Mouse (Mus musculus) thymus, postnatal 14 days (tissue): ENCODE results near the gene Styxl1.

Experiments
- DNase-seq: peaks from one replicate; pipeline ENCODE4 v3.0.0; 2021

Styxl1 gene

DNA sequence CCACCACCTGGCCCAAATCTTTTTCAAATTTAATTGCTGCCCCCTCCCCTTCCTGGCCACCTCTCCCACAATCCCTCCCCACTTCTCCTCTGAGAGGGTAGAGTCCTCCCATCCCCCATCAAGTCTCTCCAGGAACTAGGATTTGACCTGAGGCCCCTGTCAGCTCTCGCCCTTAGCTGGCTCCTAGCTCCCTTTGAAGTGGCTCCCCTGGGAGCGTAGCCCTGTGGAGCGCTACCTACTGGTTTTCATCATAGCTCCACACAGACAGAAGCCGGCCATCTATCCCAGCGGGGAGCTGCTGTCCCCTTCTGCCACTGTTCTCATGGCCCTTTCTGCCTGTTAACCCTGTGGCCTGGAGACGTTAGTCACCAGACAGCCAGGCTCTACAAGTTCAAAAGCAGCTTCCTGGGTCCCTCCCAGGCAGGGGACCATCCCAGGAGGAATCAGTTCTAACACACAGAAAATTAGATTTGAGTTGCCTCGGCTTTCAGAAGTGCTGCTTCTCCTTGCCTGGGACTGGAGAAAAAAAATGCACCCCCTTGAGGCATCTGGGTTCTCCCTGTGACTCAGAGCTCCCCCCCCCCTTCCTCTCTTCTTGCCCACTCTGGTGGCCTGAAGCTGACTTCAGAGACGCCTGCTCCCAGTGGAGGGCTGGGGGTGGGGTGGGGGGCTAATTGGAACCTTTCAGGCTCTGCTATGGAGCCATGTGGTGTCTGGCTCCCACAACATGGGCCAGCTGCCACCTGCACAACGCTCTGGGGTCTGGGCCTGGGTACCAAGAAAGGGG is 53.5 kb downstream of the Styxl1 start:
- no peak for DNase-seq

DNA sequence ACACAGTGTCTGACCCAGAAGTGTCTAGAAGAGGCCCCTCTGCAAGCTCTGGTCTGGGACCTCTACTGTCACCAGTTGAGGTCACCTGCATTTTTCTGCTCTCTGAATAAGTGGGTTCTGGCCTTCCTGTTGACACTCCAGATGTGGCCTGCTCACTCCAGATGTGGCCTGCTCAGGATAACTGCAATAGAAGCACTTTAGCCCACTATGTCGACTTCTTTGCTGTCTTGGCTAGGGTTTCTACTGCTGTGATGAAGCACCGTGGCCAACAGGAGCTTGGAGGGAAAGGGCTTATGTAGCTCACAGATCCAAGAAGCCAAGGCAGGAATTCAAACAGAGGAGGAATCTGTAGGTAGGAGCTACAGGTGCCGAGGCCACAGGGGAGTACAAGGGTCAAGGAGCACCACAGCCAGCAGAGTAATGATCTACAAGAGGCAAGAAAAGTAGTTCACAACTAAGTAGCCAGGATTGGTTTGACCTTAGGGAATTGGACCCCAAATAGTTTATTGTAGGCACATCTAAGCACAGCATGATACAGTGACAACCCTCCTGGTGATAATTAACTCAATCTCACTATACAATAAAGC is 54.9 kb downstream of the Styxl1 start:
- DNase-seq: no peak

DNA sequence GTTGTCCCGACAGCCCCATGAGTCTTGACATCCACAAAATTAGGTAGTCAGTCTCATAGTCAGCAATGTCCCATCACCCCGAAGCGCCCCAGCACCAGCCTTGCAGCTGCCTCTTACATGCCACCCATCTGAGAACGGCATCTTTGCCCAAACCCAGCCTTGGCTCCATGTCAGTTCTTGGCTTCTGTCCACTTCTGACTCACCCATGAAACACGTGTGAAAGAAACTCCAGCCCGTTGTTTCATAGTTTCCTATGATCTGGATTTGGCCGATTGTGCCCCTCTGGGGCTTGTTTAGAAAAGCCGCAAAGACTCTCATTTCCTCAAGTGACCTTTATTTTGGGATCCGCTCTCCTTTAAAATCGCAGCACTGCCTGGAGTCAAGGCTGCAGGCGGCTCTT is 56.1 kb downstream of the Styxl1 start:
- no peak for DNase-seq

DNA sequence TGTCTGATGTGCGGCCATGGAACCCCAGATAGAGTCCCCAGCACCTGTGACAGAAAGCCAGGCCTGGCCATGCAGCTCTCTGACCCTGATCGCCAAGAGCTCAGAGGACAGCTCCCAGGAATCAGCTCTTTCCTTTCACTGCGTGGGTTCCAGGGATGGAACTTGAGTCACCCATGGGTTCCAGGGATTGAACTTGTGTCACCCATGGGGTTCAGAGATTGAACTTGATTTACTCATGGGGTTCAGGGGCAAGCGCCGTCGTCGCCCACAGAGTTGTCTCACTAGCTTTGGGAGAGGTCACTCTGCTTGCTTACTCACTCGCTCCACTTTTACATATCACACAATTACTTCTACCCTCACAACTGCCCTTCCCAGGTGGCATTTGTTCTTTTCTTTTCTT is 57.1 kb downstream of the Styxl1 start:
- DNase-seq: no peak

DNA sequence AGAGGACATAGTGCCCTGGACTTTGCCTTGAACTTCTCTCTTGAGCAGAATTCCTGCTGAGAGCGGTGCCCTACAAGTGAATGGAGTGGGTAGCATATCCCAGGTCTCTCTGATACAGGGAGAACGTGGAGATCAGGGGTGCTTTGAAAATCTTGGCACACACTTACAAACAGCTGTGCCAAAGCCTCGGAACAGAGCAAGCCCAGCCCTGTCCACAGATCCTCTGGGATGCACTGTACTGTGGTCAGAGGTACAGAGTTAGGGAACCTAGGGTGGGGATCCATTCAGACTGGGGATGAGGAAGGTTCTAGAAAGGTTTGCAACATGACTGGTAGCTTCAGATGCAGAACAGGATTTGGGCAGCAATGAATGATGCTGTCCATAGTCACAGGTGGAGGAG is 58.1 kb downstream of the Styxl1 start:
- DNase-seq: no peak

DNA sequence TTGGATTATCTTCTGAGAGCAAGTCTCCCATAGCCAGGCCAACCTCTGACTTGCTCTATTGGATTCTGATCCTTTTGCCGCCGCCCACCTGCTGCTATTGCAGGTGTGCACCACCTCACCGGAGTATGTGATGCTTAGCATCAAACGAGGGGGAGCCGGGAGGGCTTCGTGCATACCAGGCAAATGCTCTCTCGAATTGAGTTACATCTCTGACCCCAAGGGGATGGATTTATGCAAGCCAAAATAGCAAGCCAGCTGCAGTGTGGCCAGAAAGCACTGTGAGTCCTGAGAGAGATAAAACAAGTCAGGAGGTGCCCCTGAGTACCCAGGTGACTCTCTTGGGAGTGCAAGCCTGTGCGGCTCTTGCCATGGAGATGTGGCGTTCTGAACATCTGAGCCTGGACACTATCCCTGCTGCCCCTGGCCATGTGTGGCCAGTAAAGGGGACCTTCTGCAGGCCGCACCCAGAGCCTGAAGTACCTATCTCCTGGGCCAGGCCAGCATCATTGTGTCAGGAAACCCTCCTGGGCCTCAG is 58.5 kb downstream of the Styxl1 start:
- no peak for DNase-seq

DNA sequence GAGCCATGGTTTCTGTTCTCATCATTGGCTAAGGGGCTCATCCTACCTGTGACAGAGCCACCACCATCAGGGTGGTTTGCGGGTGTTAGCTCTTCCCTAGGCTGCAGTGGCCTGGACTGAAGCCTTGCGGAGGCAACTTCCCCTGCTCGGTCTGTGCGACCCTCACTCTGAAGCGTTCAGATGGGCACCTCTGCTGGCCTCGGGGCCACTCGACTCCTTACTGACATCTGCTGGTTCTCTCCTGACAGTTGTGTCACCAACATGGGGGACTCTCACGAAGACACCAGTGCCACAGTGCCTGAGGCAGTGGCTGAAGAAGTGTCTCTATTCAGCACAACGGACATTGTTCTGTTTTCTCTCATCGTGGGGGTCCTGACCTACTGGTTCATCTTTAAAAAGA is 62.6 kb downstream of the Styxl1 start:
- peak; percentile 51 for DNase-seq

DNA sequence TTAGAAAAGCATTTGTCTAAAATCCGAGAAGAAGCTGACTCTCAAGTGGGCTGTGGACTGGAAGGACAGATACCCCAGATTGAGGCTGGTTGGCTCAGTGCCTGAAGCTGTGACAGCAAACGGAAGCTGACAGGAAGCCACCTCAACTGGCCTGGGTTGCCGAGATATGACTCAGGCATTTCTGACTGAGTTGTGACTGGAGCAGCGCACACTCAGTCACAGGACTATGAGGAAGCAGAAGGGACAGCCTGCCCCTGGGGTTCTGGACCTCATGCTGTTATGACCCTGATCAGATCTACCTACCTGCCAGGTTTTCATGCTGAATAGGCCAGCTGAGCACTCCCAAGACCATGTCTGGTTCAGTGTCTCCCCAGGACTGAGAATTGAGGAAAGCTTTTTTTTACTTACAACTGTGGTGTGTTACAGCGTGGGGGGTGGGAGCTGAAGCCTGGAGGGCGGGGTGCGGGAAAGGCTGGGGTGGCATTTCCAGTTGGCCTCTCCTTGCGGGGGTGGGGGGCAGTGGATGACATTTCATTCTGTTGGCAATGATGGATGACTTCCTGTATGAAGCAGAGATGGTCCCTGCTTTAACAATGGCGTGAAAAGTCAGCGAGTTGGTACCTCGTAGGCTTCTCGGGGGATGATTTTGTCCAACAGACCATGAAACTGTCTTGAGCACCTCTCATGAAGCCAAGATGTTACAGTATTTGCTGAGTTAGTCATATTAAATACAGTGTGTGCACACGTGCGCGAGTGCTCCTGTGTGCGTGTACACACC is 64.6 kb downstream of the Styxl1 start:
- peak; percentile 71 for DNase-seq

DNA sequence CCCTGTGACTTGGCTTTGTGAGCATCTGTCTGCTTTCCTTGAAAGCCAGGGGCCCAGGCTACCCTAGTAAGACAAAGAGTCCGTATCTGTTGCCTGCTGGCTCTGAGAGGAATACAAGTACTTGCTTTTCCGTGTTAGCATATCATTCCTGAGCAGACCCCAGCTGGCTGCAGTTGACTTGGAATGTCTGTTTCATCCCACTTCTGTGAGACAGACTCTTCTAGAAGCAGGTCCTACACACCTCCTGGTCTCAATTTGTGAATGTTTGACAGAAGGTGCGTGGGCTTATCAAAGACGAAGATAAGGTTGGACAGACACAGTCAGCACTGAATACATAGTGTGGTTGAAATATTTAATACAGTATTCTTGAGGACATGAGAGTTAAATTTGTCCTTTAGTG is 65.4 kb downstream of the Styxl1 start:
- no peak for DNase-seq

DNA sequence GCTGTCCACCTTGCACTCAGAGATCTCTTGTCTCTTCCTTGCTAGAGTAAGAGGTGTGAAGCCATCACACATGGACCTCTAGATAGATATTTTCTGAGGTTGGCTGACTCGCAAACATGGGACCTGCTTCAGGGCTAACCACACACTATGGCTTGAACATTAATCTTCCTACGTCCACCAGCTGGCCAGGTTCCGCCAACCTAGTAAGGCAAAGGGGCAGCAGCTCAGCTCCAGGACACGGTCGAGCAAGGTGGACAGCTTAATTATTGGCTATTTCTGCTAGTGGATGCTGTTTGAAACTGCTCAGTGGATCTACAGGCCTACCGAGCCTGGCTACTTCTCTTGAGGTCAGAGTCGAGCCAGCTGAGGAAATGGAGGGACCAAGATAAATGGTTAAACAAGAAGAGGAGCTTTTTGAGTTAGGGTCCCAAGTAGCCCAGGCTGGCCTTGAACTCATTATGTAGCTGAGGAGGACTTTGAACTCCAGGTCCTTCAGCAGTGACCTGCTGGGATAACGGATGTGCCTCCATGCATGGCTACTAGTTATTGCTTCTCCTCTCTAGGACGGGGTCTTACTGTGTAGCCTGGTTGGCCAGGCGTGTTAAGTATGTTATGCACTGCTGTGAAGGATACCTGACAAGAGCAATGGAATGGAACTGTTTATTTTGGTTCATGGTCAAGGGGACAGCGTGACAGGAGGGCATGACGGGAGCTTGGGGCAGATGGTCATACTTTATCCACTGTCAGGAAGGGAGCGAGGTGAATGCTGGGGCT is 66.4 kb downstream of the Styxl1 start:
- no peak for DNase-seq

DNA sequence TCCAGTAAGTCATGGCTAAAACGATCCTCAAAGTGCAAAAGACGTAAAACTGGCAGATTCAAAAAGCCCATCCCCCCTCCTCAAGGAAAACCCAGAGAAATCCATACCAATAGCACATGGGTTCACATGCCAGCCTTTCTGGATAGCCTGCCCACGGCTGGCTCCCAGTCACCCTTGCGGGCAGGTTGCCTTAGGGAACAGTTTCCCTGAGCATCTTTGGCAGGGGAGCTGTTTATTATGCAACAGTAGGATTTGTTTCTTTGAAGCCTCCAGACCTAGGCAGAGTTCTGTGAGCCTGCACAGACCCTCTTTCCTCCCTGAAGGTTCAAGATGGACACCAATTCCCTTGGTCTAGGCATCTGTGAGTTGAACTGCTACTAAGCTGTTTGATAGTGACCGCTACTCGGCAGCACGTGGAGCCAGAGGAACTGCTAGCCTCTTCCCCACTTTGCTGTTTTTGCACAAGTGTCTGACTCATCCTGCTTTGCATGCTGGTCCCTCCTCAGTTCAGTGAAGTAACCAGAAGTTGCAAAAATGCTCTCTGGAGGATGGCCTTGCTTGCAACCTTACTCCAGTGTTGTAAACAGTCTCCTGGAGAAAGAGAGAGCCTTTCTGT is 67.5 kb downstream of the Styxl1 start:
- DNase-seq: no peak

DNA sequence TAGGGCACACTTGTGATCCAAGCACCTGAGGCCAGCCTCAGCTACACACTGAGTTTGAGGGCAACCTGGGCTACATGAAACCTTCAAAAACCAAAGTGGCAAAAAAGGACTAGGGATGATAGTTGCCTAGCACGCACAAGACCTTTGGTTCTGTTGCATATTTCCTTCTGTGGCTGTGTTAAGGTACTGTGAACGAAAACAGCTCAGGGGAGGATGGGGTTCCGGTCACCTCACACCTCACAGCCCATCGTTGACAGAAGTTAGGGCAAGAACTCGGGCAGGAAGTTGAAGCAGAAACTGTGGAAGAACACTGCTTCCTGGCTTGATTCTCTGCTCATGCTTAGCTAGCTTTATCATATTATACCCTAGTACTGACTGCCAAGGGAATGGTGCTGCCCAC is 68.5 kb downstream of the Styxl1 start:
- DNase-seq: no peak

DNA sequence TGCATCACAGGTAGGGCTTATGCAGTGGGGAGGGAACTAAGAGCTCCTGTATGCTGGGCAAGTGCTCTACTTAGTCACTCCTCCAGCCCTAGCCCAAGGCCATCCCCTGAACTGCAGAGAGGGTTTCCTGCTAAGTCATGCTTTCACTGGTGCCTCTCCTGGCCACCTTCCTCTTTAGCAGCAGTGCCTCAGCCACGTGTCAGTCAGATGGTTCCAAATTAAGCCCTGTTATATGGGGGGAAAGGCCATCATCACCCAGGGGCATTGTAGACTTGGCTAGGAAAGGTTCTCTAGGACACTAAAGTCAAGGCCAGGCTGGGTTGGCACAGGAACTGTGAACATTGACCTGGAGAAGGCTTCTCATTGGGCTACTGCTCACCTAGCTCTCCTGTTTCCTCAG is 70.3 kb downstream of the Styxl1 start:
- DNase-seq: no peak

DNA sequence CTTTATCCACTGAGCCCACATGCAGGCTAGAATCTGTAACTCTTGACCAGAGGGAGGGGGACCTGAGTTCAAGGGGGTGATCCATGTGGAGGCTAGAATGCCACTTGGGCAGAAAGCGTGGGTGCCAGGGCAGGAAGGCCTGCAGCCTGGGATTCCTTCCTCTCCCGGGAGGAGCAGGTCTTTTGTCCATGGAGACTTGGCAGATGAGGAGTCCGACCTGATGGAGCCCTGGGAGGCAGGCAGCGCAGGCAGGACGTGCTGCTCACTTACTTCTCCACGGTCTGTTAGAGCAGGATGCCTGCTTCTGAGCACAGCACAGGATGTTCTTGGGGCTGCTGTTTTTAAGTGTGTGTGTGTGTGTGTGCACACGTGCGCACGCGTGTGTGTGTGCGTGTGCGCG is 71.1 kb downstream of the Styxl1 start:
- no peak for DNase-seq

DNA sequence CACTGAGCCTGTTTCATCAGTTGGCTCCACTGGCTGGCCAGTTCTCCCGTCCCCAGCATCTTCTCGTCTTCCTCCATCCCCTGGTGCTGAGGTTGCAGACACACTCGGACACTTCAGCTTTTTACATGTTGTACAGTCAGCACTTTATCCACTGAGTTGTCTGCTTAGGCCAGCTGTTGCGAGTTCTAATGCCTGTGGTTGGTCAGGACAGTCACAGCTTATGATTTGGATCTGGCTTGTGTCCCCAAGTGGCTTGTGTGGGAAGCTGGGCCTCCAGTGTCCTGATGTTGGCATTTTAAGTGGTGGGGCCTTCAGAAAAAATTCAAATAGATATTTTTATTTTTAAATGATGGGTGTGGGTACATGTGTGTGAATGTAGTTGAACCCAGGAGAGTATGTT is 72.8 kb downstream of the Styxl1 start:
- DNase-seq: no peak

DNA sequence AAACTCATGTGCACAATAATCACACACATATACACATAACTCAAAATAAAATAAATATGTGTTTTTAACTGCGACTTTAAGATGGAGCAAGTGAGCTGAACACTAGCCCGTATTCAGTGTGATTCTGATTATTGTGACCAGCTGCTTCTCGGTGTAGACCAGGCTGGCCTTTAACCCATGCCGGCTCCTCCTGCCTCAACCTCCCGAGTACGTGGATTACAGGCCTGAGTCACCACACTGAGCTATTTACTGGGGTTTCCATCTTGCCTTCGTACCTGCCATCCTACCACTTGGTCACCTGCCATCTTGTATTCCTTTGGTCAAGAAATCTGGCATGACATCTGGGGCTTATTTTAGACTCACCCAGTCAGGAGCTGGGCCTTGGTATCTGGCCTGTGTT is 74.8 kb downstream of the Styxl1 start:
- no peak for DNase-seq

DNA sequence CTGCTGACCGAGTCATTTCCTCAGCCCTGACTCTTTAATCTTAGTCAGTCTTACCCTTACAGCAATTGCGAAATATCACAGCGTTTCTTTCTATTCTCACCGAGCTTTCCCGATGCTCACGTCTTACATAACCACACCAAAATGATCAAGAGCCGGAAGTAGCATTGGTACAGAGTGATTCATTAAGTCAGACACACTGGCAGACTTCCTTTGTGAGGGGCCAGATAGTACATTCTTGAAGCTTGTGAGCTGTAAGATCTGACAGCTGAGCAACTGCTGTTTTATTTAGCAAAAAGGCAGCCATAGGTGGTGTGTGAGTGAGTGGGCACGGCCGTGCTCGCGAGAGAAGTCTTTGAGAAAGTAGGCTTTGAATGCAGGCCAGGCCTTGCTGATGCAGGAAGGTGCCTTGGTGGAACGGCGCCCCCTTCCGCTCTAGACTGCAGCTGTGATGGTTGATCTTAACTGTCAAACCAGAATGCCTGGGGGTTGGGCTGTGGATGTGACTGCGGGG is 75.4 kb downstream of the Styxl1 start:
- DNase-seq: peak; percentile 92

DNA sequence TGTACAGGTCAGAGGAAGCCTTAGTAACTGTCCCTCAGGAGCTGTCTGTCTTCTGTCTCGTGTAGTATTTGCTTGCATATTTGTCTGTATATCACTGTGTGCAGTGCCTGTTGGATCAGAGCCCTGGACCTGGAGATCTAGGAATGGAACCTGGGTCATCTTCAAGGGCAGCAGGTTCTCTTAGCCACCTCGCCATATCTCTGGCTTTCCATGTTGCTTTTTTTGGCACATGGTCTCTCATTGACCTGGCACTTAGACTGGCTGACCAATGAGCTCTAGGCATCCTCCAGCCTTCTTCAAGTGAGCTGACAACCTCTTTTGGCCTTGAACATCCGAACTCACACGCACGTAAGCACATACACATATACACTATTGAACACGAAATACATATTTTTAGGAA is 76.0 kb downstream of the Styxl1 start:
- no peak for DNase-seq

DNA sequence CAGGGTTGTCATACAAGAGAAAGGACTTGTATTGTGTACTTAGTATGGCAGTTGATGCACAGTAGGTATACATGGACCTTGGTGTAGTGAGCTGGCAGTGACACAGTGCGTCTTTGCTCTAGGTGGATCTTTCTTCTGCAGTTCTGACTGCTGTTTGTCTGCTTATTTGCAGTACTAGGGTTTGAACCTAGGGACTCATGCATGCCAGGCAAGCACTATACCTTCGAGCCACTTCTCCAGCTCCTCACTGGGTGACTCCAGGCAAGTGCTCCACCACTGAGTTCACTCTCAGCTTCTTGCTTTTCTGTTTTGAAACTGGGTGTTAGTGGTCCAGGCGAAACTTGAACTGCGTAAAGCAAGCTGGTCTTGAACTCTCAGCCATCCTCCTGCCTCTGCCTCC is 76.6 kb downstream of the Styxl1 start:
- no peak for DNase-seq

DNA sequence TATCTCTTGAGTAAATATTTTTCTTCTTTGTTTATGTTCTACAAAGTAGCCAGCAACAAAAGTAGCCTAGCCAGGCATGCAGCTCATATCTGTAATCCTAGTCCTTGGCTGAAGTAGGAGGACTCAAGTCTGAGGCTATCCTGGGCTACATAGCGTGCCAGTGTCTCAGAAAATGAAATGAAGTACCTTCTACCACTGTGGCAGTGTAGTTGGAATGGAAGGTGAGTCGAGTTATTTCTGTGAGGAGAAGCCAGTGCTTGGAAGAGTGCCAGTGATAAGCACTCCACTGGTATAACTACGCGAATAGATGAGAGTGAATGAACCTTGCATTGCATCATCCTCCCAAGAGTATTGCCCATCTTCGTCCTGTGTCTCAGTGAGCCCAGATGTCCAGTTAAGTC is 80.5 kb downstream of the Styxl1 start:
- no peak for DNase-seq
